Mouse (Mus musculus) neural tube, embryonic 11.5 days (tissue): ENCODE results near the gene Fam185a. TPM values are rescaled to one million over a fixed set of nuclear protein-coding genes. Genes with fewer than 3 reads are reported as not detected.

ENCODE experiments used
- ATAC-seq: fragments of 200-750 bp; cut with Nextera tagmentation; 2 replicates; pipeline ENCODE4 v1.8.0; 2017; ENCODE audit warnings: moderate number of reproducible peaks, mild to moderate bottlenecking, moderate TSS enrichment, moderate library complexity; ENCODE audit not compliant: insufficient read depth, low FRiP score, low TSS enrichment
- DNase-seq: peaks from one replicate; pipeline ENCODE4 v3.0.0-alpha.2; 2015; ENCODE audit warnings: low spot score
- H3K27ac ChIP-seq: fragments of 300-500 bp; sonication (generic); 2 replicates; pipeline ENCODE4 v1.5.1; 2014; ENCODE audit warnings: low read depth, mild to moderate bottlenecking, low read length
- H3K27me3 ChIP-seq: fragments of 300-500 bp; sonication (generic); 2 replicates; pipeline ENCODE4 v1.6.1; 2014; ENCODE audit warnings: mild to moderate bottlenecking, low read length, mixed read lengths; ENCODE audit not compliant: control insufficient read depth, insufficient read depth
- H3K36me3 ChIP-seq: fragments of 300-500 bp; sonication (generic); 2 replicates; pipeline ENCODE4 v1.6.1; 2014; ENCODE audit warnings: mild to moderate bottlenecking, low read length, moderate library complexity, mixed read lengths; ENCODE audit not compliant: control insufficient read depth, insufficient read depth
- H3K4me1 ChIP-seq: fragments of 300-500 bp; sonication (generic); 2 replicates; pipeline ENCODE4 v1.6.1; 2014; ENCODE audit warnings: low read length, mixed read lengths; ENCODE audit not compliant: control insufficient read depth, insufficient read depth
- H3K4me2 ChIP-seq: fragments of 300-500 bp; sonication (generic); 2 replicates; pipeline ENCODE4 v1.6.1; 2014; ENCODE audit warnings: low read depth, mild to moderate bottlenecking, moderate library complexity
- H3K4me3 ChIP-seq: fragments of 300-500 bp; sonication (generic); 2 replicates; pipeline ENCODE4 v1.5.1; 2014; ENCODE audit warnings: low read depth, low read length
- H3K9ac ChIP-seq: fragments of 300-500 bp; sonication (generic); 2 replicates; pipeline ENCODE4 v1.6.1; 2014; ENCODE audit warnings: mild to moderate bottlenecking, low read length
- H3K9me3 ChIP-seq: fragments of 300-500 bp; sonication (generic); 2 replicates; pipeline ENCODE4 v1.6.1; 2016; ENCODE audit warnings: low read length; ENCODE audit not compliant: control insufficient read depth
- WGBS: fragments of 180-500 bp; shearing (Covaris S2); extraction: QIAGEN DNeasy Blood & Tissue Kit; methylation state at CpG from one replicate; pipeline ENCODE4 v1.1.7; 2014; 5-methylcytosine and 5-hydroxymethylcytosine counted together
- polyA plus RNA-seq: library from polyadenylated mRNA; unstranded; fragments of >200 nt; fragmentation: Nextera tagmentation; extraction: Ambion mirVana; gene quantifications from 2 replicates; pipeline ENCODE4 v1.2.1, GENCODE M21; 2014

Fam185a gene
- polyA plus RNA-seq, 1 experiment from 2014 or later: 6.6 TPM

DNA sequence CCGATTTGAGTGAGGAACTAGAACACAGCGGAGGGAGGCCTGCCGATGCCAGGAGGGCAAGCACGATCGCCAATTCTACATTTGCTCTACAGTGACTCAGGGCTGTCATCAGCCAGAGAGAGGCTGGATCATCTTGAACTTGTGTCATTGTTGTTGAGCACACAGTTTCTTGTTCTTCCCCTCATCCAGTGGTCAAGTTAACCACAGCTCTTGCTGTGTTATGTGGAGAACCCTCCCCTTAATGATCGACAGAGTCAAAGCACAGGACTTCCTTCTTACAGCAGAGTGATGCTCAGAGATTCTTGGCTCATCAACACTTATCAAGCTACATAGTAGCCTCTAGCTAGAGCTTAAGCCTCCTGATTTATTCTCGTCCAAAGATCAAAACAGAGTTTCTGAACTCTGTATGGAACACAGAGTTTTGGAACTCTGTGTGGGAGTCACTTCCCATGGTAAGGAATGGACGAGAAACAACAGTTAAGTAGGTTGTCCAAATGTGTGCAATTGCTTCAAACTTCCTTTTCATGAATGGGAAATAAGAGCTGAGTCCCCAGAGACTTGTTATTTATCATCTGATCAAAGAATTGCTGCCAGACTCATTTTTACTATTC, 104.5 kb downstream of the Fam185a start:
- ATAC-seq (no peak), DNase-seq (no peak)
- WGBS: 91% methylated on average over 8 of the region's 8 CpGs
- H3K36me3 ChIP-seq: no peaks in the 10 kb centered on the region
- no peak overlapping the region for H3K4me3 ChIP-seq
- H3K9ac ChIP-seq: no peak overlapping the region
- no peaks in the 10 kb centered on the region; the same call in 1 of the 2 replicates for H3K4me1 ChIP-seq
- H3K27me3 ChIP-seq: no peaks in the 10 kb centered on the region
- H3K27ac ChIP-seq: no peak overlapping the region
- no peak overlapping the region for H3K4me2 ChIP-seq
- no peaks in the 10 kb centered on the region for H3K9me3 ChIP-seq

Other genes starting within 250 kb of the Fam185a start
- 1.6 and 1.7 TPM in 2 replicates for gene Gsap, start 238.7 kb upstream of the Fam185a start, polyA plus RNA-seq
- gene Fgl2, start 52.3 kb upstream of the Fam185a start, polyA plus RNA-seq: 1.9 and 3.0 TPM in 2 replicates
- 0.31 TPM in 1 of 2 replicates, not detected in the other for gene Ccdc146, start 281 bp upstream of the Fam185a start, polyA plus RNA-seq
- gene Lrrc17, start 118.6 kb downstream of the Fam185a start, polyA plus RNA-seq: 8.3 and 12.9 TPM in 2 replicates
- gene Fbxl13, start 220.7 kb downstream of the Fam185a start, polyA plus RNA-seq: not detected in 2 replicates
- gene Armc10, start 220.9 kb downstream of the Fam185a start, polyA plus RNA-seq: 79.2 and 84.5 TPM in 2 replicates